Mouse (Mus musculus): ENCODE measurements at regions not wholly inside any gene's neighbourhood (a gene's known extent, or its start where the extent isn't known, plus 50 kb on each side); places are given as distances from the start of the nearest gene placed in this dataset.

DNA sequence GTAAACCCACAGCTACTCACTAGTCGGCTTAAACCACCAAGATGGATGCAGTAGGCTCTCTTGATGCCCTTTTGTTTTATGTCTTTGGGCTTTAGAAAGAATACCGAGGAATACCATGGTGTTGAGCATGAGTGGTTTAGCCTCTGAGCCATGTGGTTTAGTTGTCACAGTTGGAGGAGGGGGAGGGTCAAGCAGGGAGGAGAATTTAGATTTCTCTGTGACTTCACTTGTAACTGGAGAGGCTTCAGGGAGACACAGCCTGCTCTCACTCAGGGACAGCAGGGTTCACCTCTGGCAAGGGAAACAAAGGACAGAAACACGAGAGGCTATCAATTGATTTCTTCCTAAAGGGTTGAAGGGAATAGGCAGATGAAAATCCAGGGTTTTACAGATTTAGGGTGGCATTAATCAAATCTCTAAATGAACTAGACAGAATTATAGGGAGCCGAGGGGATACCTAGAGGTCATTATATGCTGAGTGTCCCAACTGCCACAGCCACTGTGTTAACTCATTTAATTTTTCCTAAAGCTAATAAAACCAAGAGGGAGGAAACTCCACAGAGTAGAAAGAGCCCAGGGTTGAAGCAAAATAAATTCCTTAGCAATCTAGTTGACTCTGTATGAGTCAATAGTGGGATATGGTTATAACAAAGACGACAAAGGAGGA lies 2113.7 kb upstream of the 5930422O12Rik start:
- no peak for DNase-seq

- no peak for DNase-seq
Measured at GRCm38 (mm10) chr8:31315359-31315705, 2113.2 kb upstream of the 5930422O12Rik start.

- no peak for DNase-seq
Measured at GRCm38 (mm10) chr8:31333545-31334297, 2094.8 kb upstream of the 5930422O12Rik start.

DNA sequence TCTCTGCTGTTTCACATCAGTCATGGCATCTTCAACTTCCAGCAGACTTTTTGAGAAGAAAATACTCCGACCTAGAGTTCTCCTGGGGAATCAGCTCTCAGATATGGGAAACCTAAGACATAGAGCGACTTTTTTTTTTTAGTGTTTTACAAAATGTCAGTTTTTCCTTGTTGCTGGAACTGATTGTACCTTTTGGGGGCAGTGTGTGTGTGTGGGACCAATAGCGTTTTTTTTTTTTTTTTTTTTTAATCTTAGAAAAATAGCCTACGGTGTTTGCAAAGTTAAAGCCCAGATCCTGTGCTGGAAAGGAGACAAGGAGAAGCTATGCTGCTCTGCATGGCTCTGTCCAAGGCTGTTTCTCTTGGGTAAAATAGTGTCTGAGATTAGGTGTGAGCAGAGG lies 2080.0 kb upstream of the 5930422O12Rik start:
- DNase-seq: no peak

- no peak for DNase-seq
Measured at GRCm38 (mm10) chr8:31369636-31370035, 2058.9 kb upstream of the 5930422O12Rik start.

GRCm38 (mm10) chr8:31370137-31371010 lies 2058.1 kb upstream of the 5930422O12Rik start:
- no peak for DNase-seq

DNA sequence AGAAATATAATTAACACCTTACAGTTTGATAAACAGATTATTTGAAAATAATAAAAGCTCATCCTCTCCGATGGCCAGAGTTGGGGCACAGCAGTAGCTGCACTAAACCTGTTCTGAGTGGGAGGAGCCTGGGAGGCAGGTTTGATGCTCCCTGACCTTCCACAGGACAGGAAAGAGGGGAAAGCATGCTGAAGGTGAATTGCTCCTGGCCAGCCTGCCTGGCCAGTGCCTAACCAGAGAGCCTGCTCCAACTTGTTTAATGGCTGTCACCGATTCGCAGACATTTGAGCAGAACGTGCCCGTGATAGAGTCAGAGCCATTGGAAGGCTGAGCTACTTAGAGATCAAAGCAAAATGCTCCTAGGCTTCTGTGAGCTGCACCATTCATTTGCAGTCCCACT lies 2056.9 kb upstream of the 5930422O12Rik start:
- DNase-seq: no peak

DNA sequence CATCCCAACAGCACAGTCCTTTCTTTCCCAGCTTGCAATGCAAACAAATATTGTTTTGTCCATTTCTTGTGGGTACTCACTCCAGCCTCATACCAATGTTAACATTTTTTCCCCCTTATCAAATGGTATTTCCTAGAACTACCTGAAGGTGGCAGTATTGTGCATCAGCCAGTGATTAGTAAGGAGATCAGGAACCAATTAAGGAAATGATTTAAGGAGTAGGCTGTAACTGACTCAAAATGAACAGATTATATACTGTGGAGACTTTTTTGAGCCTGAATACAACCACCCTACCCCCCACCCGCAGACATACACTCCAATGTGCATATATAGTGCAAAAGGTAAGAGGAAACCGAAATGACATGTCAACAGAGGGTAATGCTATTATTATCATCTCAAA lies 2056.1 kb upstream of the 5930422O12Rik start:
- DNase-seq: no peak

- no peak for DNase-seq
Measured at GRCm38 (mm10) chr8:31373140-31373787, 2055.2 kb upstream of the 5930422O12Rik start.

- no peak for DNase-seq
Measured at GRCm38 (mm10) chr8:31377698-31378334, 2050.7 kb upstream of the 5930422O12Rik start.

GRCm38 (mm10) chr8:31404811-31405210 lies 2023.7 kb upstream of the 5930422O12Rik start:
- no peak for DNase-seq

DNA sequence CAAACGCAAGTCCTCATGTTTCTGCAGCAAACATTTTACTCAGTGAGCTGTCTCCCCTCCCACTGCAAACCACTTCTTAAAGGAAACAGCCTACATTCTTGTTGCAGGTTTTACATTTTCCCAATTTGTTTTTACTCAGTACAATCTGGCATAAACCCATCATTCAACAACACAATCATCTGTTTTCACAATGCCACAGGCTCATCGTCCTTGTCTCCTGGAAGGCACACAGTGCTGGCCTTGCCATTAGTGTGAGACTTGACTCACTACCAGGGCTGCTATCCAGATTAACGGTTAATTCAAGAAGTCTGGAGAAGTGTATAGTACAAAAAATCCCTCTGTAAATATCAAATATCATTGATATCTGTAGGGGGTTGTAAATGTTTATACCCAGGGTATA lies 2006.3 kb upstream of the 5930422O12Rik start:
- DNase-seq: no peak

DNA sequence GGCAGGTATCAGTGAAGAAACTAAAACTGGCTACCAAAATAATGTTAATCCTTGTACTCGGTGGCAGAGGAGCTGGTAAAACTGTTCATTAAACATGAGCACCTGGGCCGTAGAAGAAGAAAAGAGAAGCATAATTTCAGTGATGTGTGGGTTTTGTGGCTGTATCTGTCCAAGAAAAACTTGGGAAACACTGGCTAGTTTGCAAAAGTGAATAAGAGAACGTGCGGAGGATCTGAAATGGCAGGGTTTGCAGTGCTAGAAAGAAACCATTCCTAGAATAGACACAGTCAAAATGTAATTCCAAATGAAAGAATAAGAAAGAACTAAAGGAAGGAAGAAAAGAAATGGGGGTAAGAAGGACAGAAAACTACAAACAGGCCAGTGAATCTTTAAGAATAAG lies 2000.8 kb upstream of the 5930422O12Rik start:
- no peak for DNase-seq

GRCm38 (mm10) chr8:31436445-31437191 lies 1991.9 kb upstream of the 5930422O12Rik start:
- DNase-seq: no peak

DNA sequence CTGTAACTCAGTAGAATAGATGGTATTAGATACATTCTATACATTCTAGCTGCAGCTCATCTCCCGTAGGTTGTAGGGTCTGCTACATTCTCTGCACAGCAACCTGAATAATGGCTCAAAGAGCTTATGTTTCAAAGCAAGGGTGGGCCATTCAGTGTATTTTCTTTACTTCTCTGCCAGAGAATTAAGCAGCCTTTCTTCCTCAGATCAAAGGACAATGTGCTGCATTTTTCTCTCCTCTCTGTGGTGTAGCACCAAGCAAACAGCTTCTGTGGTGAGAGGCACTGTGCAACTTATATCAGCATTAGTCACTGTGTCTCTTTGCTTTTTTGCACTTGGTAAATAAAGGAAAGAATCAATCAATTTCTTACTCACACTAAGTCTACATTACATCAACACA lies 1983.7 kb upstream of the 5930422O12Rik start:
- no peak for DNase-seq

DNA sequence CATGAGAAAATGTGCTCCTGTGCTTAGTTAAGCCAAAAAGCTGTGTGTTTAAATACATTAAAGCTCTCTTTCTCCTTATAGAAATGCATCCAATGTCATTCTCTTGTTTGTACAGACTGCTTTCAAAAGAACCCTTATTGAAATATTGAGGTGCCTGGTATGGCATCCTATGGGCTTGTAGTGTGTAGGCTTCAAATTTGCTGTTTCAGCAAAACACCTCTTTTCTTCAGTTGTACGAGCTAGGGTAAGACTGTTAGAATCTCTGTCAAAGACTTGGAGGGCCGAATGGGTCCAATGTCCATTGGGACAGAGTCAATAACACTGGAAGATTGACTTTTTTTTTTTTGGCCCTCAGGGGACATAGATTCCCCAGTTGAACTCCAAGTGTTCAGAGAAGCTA lies 1980.5 kb upstream of the 5930422O12Rik start:
- DNase-seq: no peak

DNA sequence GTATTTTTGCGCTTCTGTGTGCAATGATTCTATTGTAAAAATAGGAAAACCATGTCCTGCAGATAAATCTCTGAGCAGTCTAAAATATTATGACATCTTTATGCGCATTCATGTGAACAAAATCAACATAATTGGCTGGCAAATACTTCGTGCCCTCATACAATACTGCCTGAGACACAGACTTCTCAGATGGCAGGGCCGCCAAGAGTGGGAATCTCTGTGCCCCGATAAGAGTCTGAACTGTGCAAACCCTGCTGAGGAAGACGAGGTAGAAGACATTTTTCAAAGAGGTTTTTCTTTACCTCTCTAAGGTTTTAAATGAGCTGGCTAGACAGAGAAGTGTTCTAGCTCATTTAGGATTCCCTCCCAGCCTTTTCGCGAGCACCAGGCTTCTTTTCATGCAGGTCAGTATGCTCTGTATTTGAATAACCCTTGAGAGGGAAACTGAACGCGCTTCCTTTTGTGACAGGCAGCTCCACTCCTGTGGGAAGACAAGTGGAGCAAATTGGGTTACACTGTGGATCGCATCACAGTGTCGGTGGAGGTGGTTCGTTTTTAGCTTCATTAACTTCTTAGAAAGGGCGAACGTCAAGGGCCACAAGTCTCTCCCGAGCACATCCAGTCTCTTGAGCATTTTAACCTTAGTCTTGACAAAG lies 1973.6 kb upstream of the 5930422O12Rik start:
- DNase-seq: no peak

DNA sequence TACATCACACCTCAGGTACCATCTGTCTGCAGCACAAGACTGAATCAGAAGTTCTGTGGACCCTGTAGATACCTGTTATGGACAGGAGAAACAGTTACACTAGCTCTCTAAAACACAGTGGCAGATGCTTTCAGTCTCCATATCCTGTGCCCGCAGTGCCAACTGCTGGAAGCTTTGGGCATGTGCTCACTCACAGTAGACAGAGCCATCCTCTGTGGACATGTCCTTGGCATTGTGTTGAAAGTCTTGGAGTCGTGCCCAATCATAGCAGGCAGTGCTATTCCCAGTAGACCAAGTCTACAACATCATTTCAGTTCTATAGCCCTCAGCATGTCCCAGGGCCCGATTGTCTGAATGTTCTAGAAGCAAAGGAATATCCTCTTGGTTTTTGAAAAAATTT lies 1968.2 kb upstream of the 5930422O12Rik start:
- DNase-seq: peak in 1 of 2 experiments; percentile 4

All from layer of hippocampus, postnatal 36 days (tissue).